Mouse (Mus musculus) erythroblast, embryonic 14.5 days (primary cell): ENCODE data around the gene Astn2. TPM values are rescaled to one million over a fixed set of nuclear protein-coding genes. Genes with fewer than 3 reads are reported as not detected.

Source experiments
- H3K27me3 ChIP-seq: 2 replicates; pipeline ENCODE4 v1.6.1; 2012; ENCODE audit warnings: inconsistent platforms; ENCODE audit not compliant: control insufficient read depth
- H3K36me3 ChIP-seq: 2 replicates; pipeline ENCODE4 v1.6.1; 2012; ENCODE audit warnings: mild to moderate bottlenecking, inconsistent platforms; ENCODE audit not compliant: control insufficient read depth
- H3K4me1 ChIP-seq: 2 replicates; pipeline ENCODE4 v1.6.1; 2012; ENCODE audit warnings: inconsistent platforms; ENCODE audit not compliant: control insufficient read depth
- H3K4me3 ChIP-seq: replicated peaks from 2 replicates; pipeline ENCODE3; 2012; ENCODE audit warnings: moderate library complexity, mild to moderate bottlenecking, inconsistent platforms
- H3K9me3 ChIP-seq: 2 replicates; pipeline ENCODE4 v1.6.1; 2012; ENCODE audit warnings: low read length, inconsistent platforms, mixed read lengths; ENCODE audit not compliant: control insufficient read depth
- GATA1 ChIP-seq: IDR thresholded peaks from 2 replicates; pipeline ENCODE4 v1.6.1; 2012; ENCODE audit warnings: low read length, inconsistent platforms, mixed read lengths
- TAL1 ChIP-seq: IDR thresholded peaks from 3 replicates; pipeline ENCODE4 v1.6.1; 2012; ENCODE audit warnings: low read length, inconsistent platforms, mixed read lengths
- polyA plus RNA-seq: library from polyadenylated mRNA; stranded (reverse); fragments of >175 nt; gene quantifications from 2 replicates; pipeline ENCODE4 v1.2.3, GENCODE M21; 2012

Gene Astn2
- polyA plus RNA-seq, 1 experiment = not detected

GRCm38 (mm10) chr4:65885921-65886320, 518.5 kb downstream of the Astn2 start:
- Histone ChIP-seq H3K36me3 (no peaks in the 10 kb centered on the region), H3K4me1 (no peaks in the 10 kb centered on the region), H3K27me3 (no peaks in the 10 kb centered on the region), H3K9me3 (no peaks in the 10 kb centered on the region), H3K4me3 (no peak overlapping the region)
- no peak for TF ChIP-seq GATA1
- TF ChIP-seq TAL1 = no peak

GRCm38 (mm10) chr4:65874236-65874781, 530.1 kb downstream of the Astn2 start:
- Histone ChIP-seq H3K4me1 (no peaks in the 10 kb centered on the region), H3K36me3 (no peaks in the 10 kb centered on the region), H3K27me3 (no peaks in the 10 kb centered on the region), H3K4me3 (no peak overlapping the region), H3K9me3 (no peaks in the 10 kb centered on the region; the same call in 1 of the 2 replicates)
- no peak for TF ChIP-seq TAL1
- no peak for TF ChIP-seq GATA1

- Histone ChIP-seq H3K27me3 (no peaks in the 10 kb centered on the region), H3K9me3 (no peaks in the 10 kb centered on the region), H3K4me3 (no peak overlapping the region), H3K36me3 (no peaks in the 10 kb centered on the region), H3K4me1 (no peaks in the 10 kb centered on the region)
- TF ChIP-seq TAL1 = no peak
- no peak for TF ChIP-seq GATA1
Measured at GRCm38 (mm10) chr4:65864551-65864950, 539.9 kb downstream of the Astn2 start.

GRCm38 (mm10) chr4:65843191-65843590, 561.2 kb downstream of the Astn2 start:
- no peaks in the 10 kb centered on the region for H3K27me3 ChIP-seq
- TF ChIP-seq TAL1 (no peak), GATA1 (no peak)

GRCm38 (mm10) chr4:65839550-65840000, 564.8 kb downstream of the Astn2 start:
- Histone ChIP-seq H3K36me3 (no peaks in the 10 kb centered on the region), H3K27me3 (no peaks in the 10 kb centered on the region), H3K4me3 (no peak overlapping the region), H3K4me1 (no peaks in the 10 kb centered on the region), H3K9me3 (no peaks in the 10 kb centered on the region; the same call in 1 of the 2 replicates)
- TF ChIP-seq TAL1 (no peak), GATA1 (no peak)

More at GRCm38 (mm10) chr4:65843191-65843590, 561.2 kb downstream of the Astn2 start:
- Histone ChIP-seq H3K4me3 (no peak overlapping the region), H3K9me3 (no peaks in the 10 kb centered on the region), H3K4me1 (no peaks in the 10 kb centered on the region), H3K36me3 (no peaks in the 10 kb centered on the region)

- no peak overlapping the region for H3K4me3 ChIP-seq
- no peaks in the 10 kb centered on the region; the same call in 1 of the 2 replicates for H3K9me3 ChIP-seq
- H3K4me1 ChIP-seq = no peaks in the 10 kb centered on the region
- no peaks in the 10 kb centered on the region for H3K27me3 ChIP-seq
- no peaks in the 10 kb centered on the region for H3K36me3 ChIP-seq
- TF ChIP-seq TAL1 = no peak
- no peak for TF ChIP-seq GATA1
Measured at GRCm38 (mm10) chr4:65838781-65839180, 565.6 kb downstream of the Astn2 start.

GRCm38 (mm10) chr4:65832971-65833370, 571.4 kb downstream of the Astn2 start:
- H3K4me3 ChIP-seq = no peak overlapping the region
- no peaks in the 10 kb centered on the region for H3K4me1 ChIP-seq
- H3K36me3 ChIP-seq = no peaks in the 10 kb centered on the region
- no peaks in the 10 kb centered on the region for H3K27me3 ChIP-seq
- H3K9me3 ChIP-seq = peaks cover 2% of the 10 kb centered on the region; the same call in 1 of the 2 replicates
- TF ChIP-seq TAL1 = no peak

- Histone ChIP-seq H3K4me1 (no peaks in the 10 kb centered on the region), H3K4me3 (no peak overlapping the region), H3K36me3 (no peaks in the 10 kb centered on the region), H3K9me3 (peaks cover 2% of the 10 kb centered on the region; the same call in 1 of the 2 replicates), H3K27me3 (no peaks in the 10 kb centered on the region)
- no peak for TF ChIP-seq GATA1
- TF ChIP-seq TAL1 = no peak
Measured at GRCm38 (mm10) chr4:65831872-65832271, 572.5 kb downstream of the Astn2 start.

- Histone ChIP-seq H3K36me3 (no peaks in the 10 kb centered on the region), H3K4me3 (no peak overlapping the region), H3K9me3 (0 out of 2 replicates have a peak, but pooled peaks cover 2% of the 10 kb centered on the region), H3K4me1 (no peaks in the 10 kb centered on the region), H3K27me3 (no peaks in the 10 kb centered on the region)
- no peak for TF ChIP-seq GATA1
- TF ChIP-seq TAL1 = no peak
Measured at GRCm38 (mm10) chr4:65830495-65830894, 573.9 kb downstream of the Astn2 start.

GRCm38 (mm10) chr4:65821070-65821469, 583.3 kb downstream of the Astn2 start:
- H3K4me3 ChIP-seq = no peak overlapping the region
- no peak for TF ChIP-seq TAL1
- no peak for TF ChIP-seq GATA1

More at GRCm38 (mm10) chr4:65821070-65821469, 583.3 kb downstream of the Astn2 start:
- Histone ChIP-seq H3K27me3 (no peaks in the 10 kb centered on the region), H3K4me1 (no peaks in the 10 kb centered on the region), H3K36me3 (no peaks in the 10 kb centered on the region), H3K9me3 (peaks cover 2% of the 10 kb centered on the region)
